In the genomic region with DNA sequence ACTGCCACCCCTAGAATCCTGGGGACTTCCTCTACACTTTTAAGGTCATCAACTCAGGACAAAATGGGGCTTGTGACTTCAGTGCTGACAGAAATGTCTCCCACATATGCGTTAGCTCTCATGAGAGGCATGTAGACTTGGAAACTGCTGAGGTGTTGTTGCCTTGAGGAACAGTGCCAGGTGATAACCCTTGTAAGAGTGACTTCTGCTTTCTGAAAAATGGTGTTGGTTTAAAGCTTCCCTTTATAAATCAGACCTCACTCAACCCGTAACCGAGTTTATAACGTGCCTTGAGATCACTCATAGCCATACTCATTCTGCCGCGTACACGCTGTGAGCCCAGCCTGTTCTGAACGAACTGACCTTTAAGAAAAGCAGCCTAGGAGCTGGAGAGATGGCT, we compare ENCODE assay signal across 8 mouse cellular contexts.
"Had no signal": no experiment of that assay in that cellular context is flagged by ENCODE, and none has a peak within 500 bp of the region (broad histone marks: within the 10 kb centered on the region; RNA-seq: fewer than 3 reads in every experiment).

No protein-coding gene starts in this region.

- DNase-seq: kidney, adult 8-10 months; layer of hippocampus, postnatal 36 days had no signal

- H3K9ac ChIP-seq: liver, embryonic 15.5 days; lung, embryonic 14.5 days; midbrain, embryonic 12.5 days; neural tube, embryonic 13.5 days had no signal

- H3K36me3 ChIP-seq: liver, embryonic 15.5 days; midbrain, embryonic 12.5 days; neural tube, embryonic 13.5 days had no signal

- H3K27ac ChIP-seq: liver, embryonic 15.5 days; midbrain, embryonic 12.5 days; neural tube, embryonic 13.5 days had no signal

- H3K9me3 ChIP-seq: liver, embryonic 15.5 days; midbrain, embryonic 12.5 days; neural tube, embryonic 13.5 days had no signal

- H3K4me3 ChIP-seq: liver, embryonic 15.5 days; midbrain, embryonic 12.5 days; neural tube, embryonic 13.5 days had no signal

- ATAC-seq: intestine, postnatal 0 days had no signal

- H3K4me2 ChIP-seq: liver, embryonic 11.5 days; liver, embryonic 15.5 days; lung, embryonic 14.5 days; midbrain, embryonic 12.5 days; neural tube, embryonic 13.5 days had no signal
